ENCODE assay signal across 35 mouse cellular contexts in the genomic region with DNA sequence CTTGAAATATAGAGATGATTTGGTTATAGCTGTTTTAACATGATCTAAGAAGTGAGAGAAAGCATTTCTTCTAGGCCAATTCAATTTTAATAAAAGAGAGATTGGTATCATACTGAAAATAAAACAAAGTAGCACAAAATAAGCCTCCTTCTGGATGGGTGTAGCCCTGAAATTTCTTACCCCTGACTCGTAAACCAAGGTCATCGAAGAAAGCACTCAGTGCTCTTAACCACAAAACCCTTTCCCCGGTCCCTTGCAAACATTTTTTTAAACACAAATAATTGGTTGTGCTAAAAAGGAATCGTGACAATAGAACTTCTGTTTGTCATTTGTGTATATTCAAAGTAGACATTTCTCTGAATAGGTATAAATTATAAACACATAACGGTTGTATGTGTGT.
"Had no signal": no experiment of that assay in that cellular context is flagged by ENCODE, and none has a peak within 500 bp of the region (broad histone marks: within the 10 kb centered on the region; RNA-seq: fewer than 3 reads in every experiment).

No protein-coding gene starts in this region.

- H3K4me1 ChIP-seq: heart, embryonic 12.5 days; heart, embryonic 13.5 days; heart, embryonic 15.5 days; hindbrain, embryonic 10.5 days; hindbrain, embryonic 12.5 days; hindbrain, embryonic 13.5 days; hindbrain, embryonic 15.5 days; intestine, embryonic 15.5 days; kidney, embryonic 15.5 days had no signal

- ATAC-seq: hindbrain, embryonic 16.5 days; hindbrain, postnatal 0 days; inflammation-experienced regulatory T-cells, adult 6 months; intestine, embryonic 15.5 days; intestine, embryonic 16.5 days; intestine, postnatal 0 days had no signal

- H3K27ac ChIP-seq: heart, embryonic 13.5 days; heart, embryonic 15.5 days; hindbrain, embryonic 10.5 days; hindbrain, embryonic 12.5 days; hindbrain, embryonic 13.5 days; hindbrain, embryonic 14.5 days; hindbrain, embryonic 15.5 days; hindbrain, postnatal 0 days; intestine, embryonic 15.5 days; kidney, embryonic 15.5 days; kidney, postnatal 0 days; layer of hippocampus, adult 2 months; left cerebral cortex, adult 2 months had no signal

- H3K36me3 ChIP-seq: heart, embryonic 12.5 days; heart, embryonic 13.5 days; heart, embryonic 15.5 days; hindbrain, embryonic 10.5 days; hindbrain, embryonic 12.5 days; hindbrain, embryonic 13.5 days; hindbrain, embryonic 15.5 days; intestine, embryonic 15.5 days; kidney, embryonic 15.5 days had no signal

- H3K27me3 ChIP-seq: heart, embryonic 12.5 days; heart, embryonic 13.5 days; heart, embryonic 15.5 days; hindbrain, embryonic 12.5 days; hindbrain, embryonic 13.5 days; hindbrain, embryonic 15.5 days; intestine, embryonic 15.5 days; kidney, embryonic 15.5 days had no signal

- H3K9ac ChIP-seq: heart, embryonic 12.5 days; heart, embryonic 13.5 days; heart, embryonic 15.5 days; hindbrain, embryonic 12.5 days; hindbrain, embryonic 13.5 days; hindbrain, embryonic 14.5 days; hindbrain, embryonic 15.5 days; intestine, embryonic 15.5 days; kidney, embryonic 15.5 days had no signal

- H3K4me3 ChIP-seq: heart, embryonic 12.5 days; heart, embryonic 13.5 days; heart, embryonic 15.5 days; hindbrain, embryonic 10.5 days; hindbrain, embryonic 12.5 days; hindbrain, embryonic 13.5 days; hindbrain, embryonic 15.5 days; intestine, embryonic 15.5 days; kidney, embryonic 15.5 days; layer of hippocampus, adult 2 months; left cerebral cortex, adult 2 months had no signal

- H3K9me3 ChIP-seq: heart, embryonic 12.5 days; heart, embryonic 13.5 days; heart, embryonic 15.5 days; hindbrain, embryonic 10.5 days; hindbrain, embryonic 12.5 days; hindbrain, embryonic 13.5 days; hindbrain, embryonic 15.5 days; intestine, embryonic 15.5 days; kidney, embryonic 15.5 days had no signal

- H3K4me2 ChIP-seq: heart, embryonic 11.5 days; heart, embryonic 12.5 days; heart, embryonic 13.5 days; heart, embryonic 15.5 days; hindbrain, embryonic 12.5 days; hindbrain, embryonic 13.5 days; hindbrain, embryonic 14.5 days; hindbrain, embryonic 15.5 days; intestine, embryonic 15.5 days; kidney, embryonic 15.5 days had no signal

- DNase-seq: heart, postnatal 10 days; heart, postnatal 14 days; heart, postnatal 36 days; heart, postnatal 4 days; kidney, adult 11 months; kidney, adult 18-20 months; kidney, adult 2 months; kidney, adult 8-10 months; kidney, adult 9 months; kidney, postnatal 10 days; kidney, postnatal 14 days; kidney, postnatal 25 days; kidney, postnatal 36 days; kidney, postnatal 4 days; layer of hippocampus, adult 9-11 months; layer of hippocampus, postnatal 36 days had no signal
